Mouse (Mus musculus): ENCODE measurements around the gene Fgr. TPM values are rescaled to one million over a fixed set of nuclear protein-coding genes. Genes with fewer than 3 reads are reported as not detected.

Gene Fgr
- polyA plus RNA-seq (2012; ENCODE audit: low replicate concordance): 30.6 and 44.0 TPM in 2 replicates

GRCm38 (mm10) chr4:132973814-132974398, at the start of gene Fgr:
TSS of gene Fgr (plus strand) at chr4:132974095.

GRCm38 (mm10) chr4:133011028-133011820, 37.3 kb downstream of the Fgr start, which contains the start of gene Ahdc1:
TSS of gene Ahdc1 (plus strand) at chr4:133011260.

Other genes starting within 250 kb of the Fgr start
- gene Xkr8, start 241.5 kb upstream of the Fgr start, polyA plus RNA-seq (2012; ENCODE audit: low replicate concordance): 0.53 and 0.90 TPM in 2 replicates
- 2.0 and 7.2 TPM in 2 replicates for gene Smpdl3b, start 216.8 kb upstream of the Fgr start, polyA plus RNA-seq (2012; ENCODE audit: low replicate concordance)
- gene Rpa2, start 205.8 kb upstream of the Fgr start, polyA plus RNA-seq (2012; ENCODE audit: low replicate concordance): 11.9 and 27.3 TPM in 2 replicates
- gene Themis2, start 177.7 kb upstream of the Fgr start, polyA plus RNA-seq (2012; ENCODE audit: low replicate concordance): 98.8 and 232 TPM in 2 replicates
- 14.9 and 31.2 TPM in 2 replicates for gene Ppp1r8, start 130.9 kb upstream of the Fgr start, polyA plus RNA-seq (2012; ENCODE audit: low replicate concordance)
- gene Stx12, start 89.6 kb upstream of the Fgr start, polyA plus RNA-seq (2012; ENCODE audit: low replicate concordance): 6.6 and 9.4 TPM in 2 replicates
- gene Fam76a, start 51.5 kb upstream of the Fgr start, polyA plus RNA-seq (2012; ENCODE audit: low replicate concordance): 3.5 and 16.4 TPM in 2 replicates
- gene Ahdc1, start 37.2 kb downstream of the Fgr start, polyA plus RNA-seq (2012; ENCODE audit: low replicate concordance): 92.9 and 191 TPM in 2 replicates
- gene Wasf2, start 156.4 kb downstream of the Fgr start, polyA plus RNA-seq (2012; ENCODE audit: low replicate concordance): 145 and 160 TPM in 2 replicates
- gene Cd164l2, start 238.0 kb downstream of the Fgr start, polyA plus RNA-seq (2012; ENCODE audit: low replicate concordance): 0.31 TPM in 1 of 2 replicates, not detected in the other
- not detected in 2 replicates for gene Gpr3, start 238.4 kb downstream of the Fgr start, polyA plus RNA-seq (2012; ENCODE audit: low replicate concordance)